Mouse (Mus musculus) heart, embryonic 10.5 days (tissue): ENCODE data around the gene Vwa8. TPM values are rescaled to one million over a fixed set of nuclear protein-coding genes. Genes with fewer than 3 reads are reported as not detected.

ENCODE experiments used
- DNase-seq: peaks from one replicate; pipeline ENCODE4 v3.0.0-alpha.2; 2017; ENCODE audit warnings: low spot score
- H3K27ac ChIP-seq: fragments of 300-500 bp; sonication (generic); 2 replicates; pipeline ENCODE4 v1.5.1; 2016; ENCODE audit warnings: mild to moderate bottlenecking
- H3K27me3 ChIP-seq: fragments of 300-500 bp; sonication (generic); 2 replicates; pipeline ENCODE4 v1.6.1; 2016; ENCODE audit warnings: mild to moderate bottlenecking; ENCODE audit not compliant: poor library complexity, insufficient read depth, severe bottlenecking
- H3K36me3 ChIP-seq: fragments of 300-500 bp; sonication (generic); 2 replicates; pipeline ENCODE4 v1.6.1; 2016; ENCODE audit warnings: mild to moderate bottlenecking, moderate library complexity
- H3K4me1 ChIP-seq: fragments of 300-500 bp; sonication (generic); 2 replicates; pipeline ENCODE4 v1.6.1; 2016; ENCODE audit warnings: mild to moderate bottlenecking
- H3K4me3 ChIP-seq: fragments of 300-500 bp; sonication (generic); 2 replicates; pipeline ENCODE4 v1.5.1; 2016; ENCODE audit warnings: mild to moderate bottlenecking, moderate library complexity
- H3K9me3 ChIP-seq: fragments of 300-500 bp; sonication (generic); 2 replicates; pipeline ENCODE4 v1.6.1; 2016; ENCODE audit warnings: mild to moderate bottlenecking, moderate library complexity
- WGBS: fragments of 180-500 bp; shearing (Covaris S2); methylation state at CpG from one replicate; pipeline ENCODE4 v1.1.7; 2016; 5-methylcytosine and 5-hydroxymethylcytosine counted together
- polyA plus RNA-seq: library from polyadenylated mRNA; unstranded; fragments of >200 nt; fragmentation: Nextera tagmentation; extraction: Ambion mirVana; gene quantifications from 2 replicates; pipeline ENCODE4 v1.2.1, GENCODE M21; 2016

The Vwa8 gene
- polyA plus RNA-seq, 1 experiment from 2014 or later, result 12.1 TPM

DNA sequence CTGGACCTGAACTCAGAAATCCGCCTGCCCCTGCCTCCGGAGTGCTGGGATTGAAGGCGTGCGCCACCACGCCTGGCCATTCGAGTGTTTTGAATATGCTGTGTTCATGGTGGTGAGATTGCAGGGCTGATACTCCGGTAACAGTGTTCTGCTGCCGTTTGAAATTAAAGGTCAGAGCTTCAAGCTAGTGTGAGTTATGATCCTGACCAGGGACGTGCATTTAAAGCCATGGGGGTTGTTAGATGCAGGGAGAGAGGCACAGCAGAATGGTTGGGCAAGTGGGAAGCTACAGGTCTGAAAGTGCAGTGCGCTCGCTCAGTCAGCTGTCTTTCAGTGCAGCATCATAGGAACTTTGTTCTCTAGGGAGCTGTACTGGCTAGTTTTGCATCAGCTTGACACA is 271.8 kb downstream of the Vwa8 start:
- no peaks in the 10 kb centered on the region for H3K9me3 ChIP-seq
- WGBS, result 87% methylated on average over 11 of the region's 11 CpGs
- no peaks in the 10 kb centered on the region for H3K27me3 ChIP-seq
- H3K4me1 ChIP-seq, result peaks cover 5% of the 10 kb centered on the region; the same call in 1 of the 2 replicates
- H3K4me3 ChIP-seq, result no peak overlapping the region
- no peak overlapping the region for H3K27ac ChIP-seq
- no peak for DNase-seq
- no peaks in the 10 kb centered on the region for H3K36me3 ChIP-seq

DNA sequence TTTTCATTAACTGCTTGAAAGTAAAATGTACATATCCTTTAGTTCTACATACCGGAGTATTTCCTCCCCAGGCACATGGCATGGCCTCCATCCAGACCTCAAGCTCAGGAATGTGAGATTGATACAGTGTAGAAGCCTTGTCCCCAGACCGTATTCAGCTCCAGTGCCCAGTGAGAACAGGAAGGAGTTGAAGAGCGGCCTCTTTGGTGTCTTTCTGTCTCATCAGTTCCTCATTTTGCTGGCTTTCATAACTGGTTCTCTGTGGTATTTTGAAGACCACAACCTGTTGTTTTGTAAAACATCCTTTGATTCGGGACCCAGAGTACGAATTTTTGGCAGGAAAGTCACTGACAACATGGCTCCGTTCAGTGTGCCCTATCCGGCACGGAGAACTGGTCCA is 274.6 kb downstream of the Vwa8 start:
- Histone ChIP-seq H3K36me3 (no peaks in the 10 kb centered on the region), H3K4me1 (peaks cover 5% of the 10 kb centered on the region; the same call in 1 of the 2 replicates), H3K27ac (no peak overlapping the region), H3K9me3 (no peaks in the 10 kb centered on the region), H3K27me3 (no peaks in the 10 kb centered on the region), H3K4me3 (no peak overlapping the region)
- DNase-seq, result no peak
- WGBS, result 78% methylated on average over 8 of the region's 8 CpGs

DNA sequence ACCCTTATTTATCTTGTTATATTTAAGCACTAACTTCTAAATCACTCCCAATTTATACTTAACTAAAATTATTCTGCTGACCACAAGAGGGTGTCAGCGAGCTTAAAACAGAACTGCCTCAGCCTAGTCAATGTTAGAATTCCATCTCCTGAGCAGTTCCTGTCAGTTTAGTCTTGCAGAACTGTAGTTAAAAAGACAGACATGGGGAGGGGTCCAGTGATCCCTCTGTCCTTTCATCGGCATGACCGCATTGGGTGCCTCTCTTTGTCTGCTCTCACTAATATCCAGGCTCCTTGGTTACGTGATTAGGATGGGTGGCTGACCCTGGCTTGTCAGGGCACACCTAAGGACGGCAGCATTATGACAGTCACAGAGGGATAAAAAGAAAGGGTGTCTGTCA is 275.8 kb downstream of the Vwa8 start:
- no peak for DNase-seq
- Histone ChIP-seq H3K36me3 (no peaks in the 10 kb centered on the region), H3K9me3 (no peaks in the 10 kb centered on the region), H3K4me1 (peaks cover 5% of the 10 kb centered on the region; the same call in 1 of the 2 replicates), H3K4me3 (no peak overlapping the region), H3K27ac (no peak overlapping the region), H3K27me3 (no peaks in the 10 kb centered on the region)
- 60% methylated on average over 5 of the region's 5 CpGs for WGBS

DNA sequence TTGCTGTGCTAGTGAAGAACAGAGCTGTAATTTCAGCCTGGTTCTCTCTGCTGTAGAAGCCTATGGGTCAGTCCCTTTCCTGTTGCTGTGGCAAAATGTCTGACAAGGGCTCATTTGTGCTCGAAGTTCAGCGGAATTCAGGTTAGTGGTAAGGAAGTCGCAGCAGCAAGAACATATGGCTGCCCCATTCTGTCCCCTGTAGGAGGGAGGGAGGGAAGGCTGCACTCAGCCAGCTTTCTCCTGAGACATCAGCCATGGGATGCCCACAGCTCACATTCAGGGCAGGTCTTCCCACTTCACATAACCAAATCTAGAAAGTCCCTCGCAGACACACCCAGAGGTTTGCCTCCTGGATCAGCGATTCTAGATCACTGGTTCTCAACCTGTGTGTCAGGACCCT is 277.3 kb downstream of the Vwa8 start:
- no peak overlapping the region for H3K4me3 ChIP-seq
- 74% methylated on average over 5 of the region's 5 CpGs for WGBS
- no peaks in the 10 kb centered on the region for H3K27me3 ChIP-seq
- no peaks in the 10 kb centered on the region for H3K36me3 ChIP-seq
- DNase-seq, result no peak
- no peaks in the 10 kb centered on the region for H3K9me3 ChIP-seq
- H3K4me1 ChIP-seq, result peaks cover 5% of the 10 kb centered on the region; the same call in 1 of the 2 replicates
- H3K27ac ChIP-seq, result no peak overlapping the region

DNA sequence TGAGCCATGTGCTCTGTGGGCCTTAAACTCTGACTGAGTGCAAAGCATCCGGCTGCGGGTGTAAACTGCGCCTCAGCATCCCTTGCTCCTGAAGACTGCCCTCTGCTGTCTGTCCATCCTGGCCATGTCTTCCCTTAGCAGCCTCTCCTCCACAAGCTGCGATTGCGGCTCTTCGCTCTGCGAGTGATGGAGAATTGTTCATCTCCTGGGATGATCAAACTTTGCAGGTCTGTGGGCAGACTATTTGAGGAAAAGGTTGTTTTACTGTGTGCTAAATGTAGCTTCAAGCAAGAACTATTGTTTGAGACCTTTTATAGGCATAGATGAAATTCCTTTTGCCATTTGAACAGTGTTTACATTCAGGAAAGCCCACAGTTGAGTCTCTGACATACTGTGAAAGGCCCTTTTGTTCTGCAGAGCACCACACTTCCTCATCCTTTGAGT is 286.1 kb downstream of the Vwa8 start:
- Histone ChIP-seq H3K27me3 (no peaks in the 10 kb centered on the region), H3K27ac (no peak overlapping the region), H3K4me3 (no peak overlapping the region), H3K36me3 (no peaks in the 10 kb centered on the region), H3K4me1 (peaks cover 3% of the 10 kb centered on the region), H3K9me3 (no peaks in the 10 kb centered on the region)
- DNase-seq, result no peak
- WGBS, result 28% methylated on average over 7 of the region's 7 CpGs

DNA sequence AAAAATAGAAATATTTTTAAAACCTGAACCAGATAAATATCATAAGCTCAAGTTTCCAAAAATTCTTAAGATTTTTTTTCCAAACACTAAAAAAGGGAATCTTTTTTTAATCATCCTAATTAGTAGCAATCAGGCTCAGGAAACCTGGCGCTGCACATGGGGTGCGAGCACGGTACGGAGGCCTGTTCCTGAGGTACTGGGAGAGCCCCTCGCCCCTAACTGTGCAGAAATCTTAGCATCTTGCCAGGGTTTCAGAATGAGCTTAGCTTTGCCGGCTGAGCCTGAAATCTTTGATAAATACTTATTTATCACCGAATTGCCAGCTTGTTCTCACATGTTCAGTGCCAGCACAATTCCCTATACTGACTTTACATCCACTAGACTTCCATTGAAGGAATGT is 286.6 kb downstream of the Vwa8 start:
- Histone ChIP-seq H3K4me1 (peaks cover 9% of the 10 kb centered on the region), H3K9me3 (no peaks in the 10 kb centered on the region), H3K27ac (no peak overlapping the region)

DNA sequence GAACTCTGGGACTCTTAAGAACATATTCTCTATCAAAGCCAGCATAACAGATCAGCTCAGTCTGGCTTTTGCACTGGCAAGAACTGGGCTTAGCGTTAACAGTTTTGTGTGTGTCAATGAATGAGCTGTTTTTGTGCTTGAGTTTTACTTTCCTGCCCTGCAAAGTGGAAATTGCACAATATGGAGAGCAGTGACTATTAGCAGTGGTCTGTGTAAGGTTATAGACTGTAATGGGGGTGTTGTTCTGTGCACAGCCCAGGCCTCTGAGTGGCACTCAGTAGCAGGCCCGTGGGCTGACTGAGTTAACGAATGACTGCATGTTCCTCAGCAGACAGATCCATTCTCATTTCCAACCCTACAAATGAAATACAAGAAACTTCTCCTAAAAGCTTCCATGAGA is 287.7 kb downstream of the Vwa8 start:
- WGBS, result 87% methylated on average over 3 of the region's 3 CpGs
- Histone ChIP-seq H3K27ac (no peak overlapping the region), H3K4me1 (peaks cover 19% of the 10 kb centered on the region)

More for the DNA sequence above, 286.6 kb downstream of the Vwa8 start:
- Histone ChIP-seq H3K36me3 (no peaks in the 10 kb centered on the region), H3K4me3 (no peak overlapping the region), H3K27me3 (no peaks in the 10 kb centered on the region)
- WGBS, result 82% methylated on average over 7 of the region's 7 CpGs
- no peak for DNase-seq

DNA sequence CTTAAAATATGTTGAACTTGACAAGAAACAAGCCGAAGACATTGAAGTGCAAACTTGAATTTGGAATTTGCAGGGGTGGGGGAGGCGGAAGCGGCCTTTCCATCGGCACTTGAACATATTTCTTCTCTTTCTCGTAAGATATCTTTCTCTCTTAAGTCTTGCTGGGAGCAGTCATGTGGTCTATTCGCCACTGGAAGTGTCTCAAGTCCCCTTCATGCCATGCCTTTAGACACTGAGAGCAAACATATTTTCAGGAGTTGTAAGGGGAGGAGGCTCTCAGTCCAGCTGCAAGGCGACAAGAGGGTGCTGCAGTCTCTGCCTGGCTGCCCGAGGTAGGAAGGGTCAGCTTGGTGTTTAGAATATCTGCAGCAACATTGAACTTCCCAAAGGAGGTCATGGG is 288.2 kb downstream of the Vwa8 start:
- no peak for DNase-seq
- Histone ChIP-seq H3K4me3 (no peak overlapping the region), H3K27me3 (no peaks in the 10 kb centered on the region), H3K4me1 (peaks cover 19% of the 10 kb centered on the region), H3K27ac (no peak overlapping the region), H3K36me3 (no peaks in the 10 kb centered on the region), H3K9me3 (no peaks in the 10 kb centered on the region)
- WGBS, result 80% methylated on average over 8 of the region's 8 CpGs

More for the DNA sequence above, 287.7 kb downstream of the Vwa8 start:
- Histone ChIP-seq H3K4me3 (no peak overlapping the region), H3K27me3 (no peaks in the 10 kb centered on the region), H3K36me3 (no peaks in the 10 kb centered on the region), H3K9me3 (no peaks in the 10 kb centered on the region)
- no peak for DNase-seq

DNA sequence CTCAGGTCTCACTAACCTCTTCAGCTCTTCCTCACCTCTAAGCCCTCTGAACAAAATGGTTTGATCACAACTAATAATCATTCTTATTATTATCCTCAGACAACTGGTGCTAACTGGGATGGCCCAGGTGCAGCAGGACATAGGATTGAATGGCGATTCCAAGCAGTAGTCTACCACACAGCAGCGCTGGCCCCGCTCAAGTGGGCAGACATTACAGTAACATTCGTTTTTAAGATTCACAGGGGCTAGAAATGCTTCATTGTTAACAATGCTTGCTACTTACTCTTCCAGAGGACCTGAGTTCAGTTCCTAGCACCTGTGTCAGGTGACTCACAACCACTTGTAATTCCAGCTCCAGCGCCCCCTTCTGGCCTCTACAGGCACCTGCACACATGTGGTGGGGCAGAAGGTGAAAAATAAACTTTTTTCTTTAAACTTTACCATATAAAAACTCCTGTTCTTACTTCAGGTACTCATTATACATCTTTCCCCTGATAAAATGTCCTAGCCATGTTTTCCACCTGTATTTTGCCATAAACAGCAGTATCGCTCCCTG is 290.3 kb downstream of the Vwa8 start:
- H3K4me1 ChIP-seq, result peaks cover 19% of the 10 kb centered on the region
- H3K27me3 ChIP-seq, result no peaks in the 10 kb centered on the region
- no peaks in the 10 kb centered on the region for H3K9me3 ChIP-seq
- H3K27ac ChIP-seq, result no peak overlapping the region
- no peaks in the 10 kb centered on the region for H3K36me3 ChIP-seq
- DNase-seq, result peak; percentile 57
- no peak overlapping the region for H3K4me3 ChIP-seq
- 89% methylated on average over 6 of the region's 6 CpGs for whole genome bisulfite sequencing

DNA sequence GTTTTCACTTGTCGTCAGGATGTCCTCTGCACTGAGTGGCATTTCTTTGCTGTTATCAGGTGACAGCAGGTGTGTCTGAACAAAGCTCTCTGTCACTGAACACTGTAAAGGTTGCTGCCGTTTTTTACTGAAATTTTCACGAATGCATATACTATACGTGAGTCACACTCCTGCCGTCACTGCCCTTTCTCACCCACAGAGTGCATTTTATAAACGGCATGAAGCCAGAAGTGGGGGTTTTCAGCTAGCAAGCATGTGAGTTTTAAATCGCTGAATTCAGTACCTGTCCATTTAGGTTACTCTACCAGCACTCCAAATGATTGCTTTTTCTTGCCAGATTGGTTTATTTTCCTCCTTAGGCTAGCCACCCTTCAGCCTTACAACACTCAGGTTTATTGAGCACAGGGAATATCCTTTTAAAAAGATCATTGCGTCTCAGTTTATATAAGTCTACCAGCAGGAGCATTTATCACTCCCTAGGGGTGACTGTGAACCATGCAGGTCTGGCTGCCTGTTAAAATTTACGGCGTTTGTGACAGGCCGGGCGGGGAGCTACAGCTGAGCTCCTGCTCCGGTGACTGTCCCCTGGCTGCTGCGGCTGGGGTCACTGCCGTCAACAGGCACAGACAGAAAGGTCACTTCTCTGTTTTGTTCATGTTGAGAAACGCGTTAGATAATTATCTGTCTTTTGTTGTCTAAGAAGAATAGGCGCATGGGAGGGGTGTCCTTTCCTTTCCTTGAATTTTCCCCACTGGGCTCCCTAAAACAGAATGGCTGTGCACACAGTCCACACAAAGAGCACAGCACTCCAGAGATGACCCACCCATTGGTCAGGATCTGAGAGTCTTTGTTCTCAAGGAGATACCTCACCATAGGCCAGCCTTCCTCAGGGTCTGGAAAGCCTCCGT is 291.3 kb downstream of the Vwa8 start:
- 45% methylated on average over 19 of the region's 19 CpGs for WGBS
- no peak for DNase-seq
- no peak overlapping the region for H3K4me3 ChIP-seq
- H3K4me1 ChIP-seq, result peaks cover 16% of the 10 kb centered on the region
- no peaks in the 10 kb centered on the region for H3K36me3 ChIP-seq
- H3K27ac ChIP-seq, result 0 out of 2 replicates have a peak overlapping the region, but pooled peaks have one; percentile 22
- no peaks in the 10 kb centered on the region for H3K27me3 ChIP-seq
- no peaks in the 10 kb centered on the region for H3K9me3 ChIP-seq

DNA sequence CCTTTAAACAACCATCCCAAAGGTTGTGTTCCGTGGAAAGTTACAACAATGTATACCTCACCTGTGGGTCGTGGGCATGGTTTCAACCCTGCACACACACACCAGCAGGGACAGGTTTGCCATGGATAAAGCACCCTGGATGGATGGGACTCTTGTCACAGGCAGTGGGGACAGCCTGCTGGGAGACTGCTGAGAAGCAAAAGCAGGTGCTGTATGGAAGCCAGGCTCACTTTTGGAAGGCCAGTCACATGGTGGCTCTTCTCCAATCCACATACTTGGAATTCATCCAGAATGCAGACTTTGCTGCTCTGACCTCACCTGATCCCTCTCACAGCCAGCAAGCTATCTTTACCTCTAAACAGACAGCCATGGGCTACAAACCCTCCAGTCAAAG is 292.0 kb downstream of the Vwa8 start:
- no peak for DNase-seq
- Histone ChIP-seq H3K36me3 (no peaks in the 10 kb centered on the region), H3K9me3 (no peaks in the 10 kb centered on the region), H3K4me1 (peaks cover 16% of the 10 kb centered on the region), H3K27me3 (no peaks in the 10 kb centered on the region), H3K27ac (no peak overlapping the region), H3K4me3 (no peak overlapping the region)
- 74% methylated on average over 2 of the region's 2 CpGs for WGBS

DNA sequence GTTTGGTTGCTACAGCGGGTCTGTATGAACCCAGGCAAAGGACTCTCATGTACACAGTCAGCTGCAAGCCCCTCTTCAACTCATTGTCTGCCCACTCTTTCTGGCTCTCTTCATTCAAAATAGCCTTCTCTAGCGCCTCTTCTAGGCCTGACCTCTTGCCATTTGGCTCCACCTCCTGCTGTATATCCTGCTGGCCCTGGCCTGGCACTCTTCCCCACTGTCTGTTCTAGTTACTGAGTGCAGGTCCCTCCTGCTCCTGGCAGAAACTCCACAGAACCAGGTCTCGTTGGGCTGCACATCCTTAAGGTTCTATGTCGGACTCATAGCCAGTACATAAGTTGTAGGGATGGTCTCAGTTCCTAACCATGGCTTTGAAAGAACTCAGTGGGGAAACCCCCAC is 293.5 kb downstream of the Vwa8 start:
- 81% methylated on average over 4 of the region's 4 CpGs for WGBS
- H3K9me3 ChIP-seq, result no peaks in the 10 kb centered on the region
- no peaks in the 10 kb centered on the region for H3K36me3 ChIP-seq
- H3K4me1 ChIP-seq, result peaks cover 16% of the 10 kb centered on the region
- DNase-seq, result peak; percentile 30
- H3K27ac ChIP-seq, result no peak overlapping the region
- H3K4me3 ChIP-seq, result no peak overlapping the region
- no peaks in the 10 kb centered on the region for H3K27me3 ChIP-seq

DNA sequence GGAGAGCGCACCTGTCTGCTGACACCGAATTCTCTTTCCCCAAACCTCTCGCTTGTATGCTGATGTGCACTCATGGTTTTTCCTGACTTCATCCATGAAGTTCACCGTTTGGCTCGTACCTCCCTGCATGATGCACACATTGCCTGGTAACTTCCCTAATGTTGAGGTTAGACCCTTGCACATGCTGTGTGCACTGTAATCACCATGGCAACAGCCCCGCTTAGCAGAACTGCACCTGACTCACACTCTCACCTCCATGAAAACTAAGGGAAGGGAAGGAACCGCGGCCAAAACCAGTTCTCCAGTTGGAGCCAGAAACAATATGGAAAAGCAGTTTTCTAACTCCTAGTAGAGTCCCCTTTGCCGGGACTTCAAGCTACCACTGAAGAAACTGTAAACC is 294.8 kb downstream of the Vwa8 start:
- Histone ChIP-seq H3K9me3 (no peaks in the 10 kb centered on the region), H3K4me3 (no peak overlapping the region), H3K27me3 (no peaks in the 10 kb centered on the region), H3K27ac (no peak overlapping the region), H3K4me1 (peaks cover 16% of the 10 kb centered on the region), H3K36me3 (no peaks in the 10 kb centered on the region)
- 89% methylated on average over 9 of the region's 9 CpGs for WGBS
- no peak for DNase-seq
